Mouse (Mus musculus) brain, embryonic 18.5 days (tissue): ENCODE measurements at regions not wholly inside any gene's neighbourhood (a gene's known extent, or its start where the extent isn't known, plus 50 kb on each side); places are given as distances from the start of the nearest gene placed in this dataset.

ENCODE experiments used
- DNase-seq: peaks from one replicate; pipeline ENCODE4 v3.0.0-alpha.2; 2012; ENCODE audit warnings: low read depth, low spot score

- no peak for DNase-seq
Observed at GRCm38 (mm10) chr4:131272060-131272459, 327.9 kb downstream of the Matn1 start.

- DNase-seq, result no peak
Observed at GRCm38 (mm10) chr4:131293560-131293959, 349.4 kb downstream of the Matn1 start.

GRCm38 (mm10) chr4:131298011-131298674 lies 354.0 kb downstream of the Matn1 start:
- no peak for DNase-seq

GRCm38 (mm10) chr4:131303936-131304335 lies 359.8 kb downstream of the Matn1 start:
- DNase-seq, result no peak

- DNase-seq, result no peak
Observed at GRCm38 (mm10) chr4:131304361-131304777, 360.2 kb downstream of the Matn1 start.

GRCm38 (mm10) chr4:131314231-131314630 lies 370.0 kb downstream of the Matn1 start:
- no peak for DNase-seq

GRCm38 (mm10) chr4:131316041-131316440 lies 371.9 kb downstream of the Matn1 start:
- no peak for DNase-seq

GRCm38 (mm10) chr4:131322323-131322722 lies 378.1 kb downstream of the Matn1 start:
- DNase-seq, result no peak

GRCm38 (mm10) chr4:131324486-131324885 lies 380.3 kb downstream of the Matn1 start:
- DNase-seq, result no peak

GRCm38 (mm10) chr4:131325200-131325599 lies 381.0 kb downstream of the Matn1 start:
- DNase-seq, result peak; percentile 57

GRCm38 (mm10) chr4:131325609-131326008 lies 381.4 kb downstream of the Matn1 start:
- no peak for DNase-seq

- DNase-seq, result no peak
Observed at GRCm38 (mm10) chr4:131329398-131329797, 385.2 kb downstream of the Matn1 start.

GRCm38 (mm10) chr4:131331646-131332045 lies 387.5 kb downstream of the Matn1 start:
- no peak for DNase-seq

- no peak for DNase-seq
Observed at GRCm38 (mm10) chr4:131336801-131337200, 392.6 kb downstream of the Matn1 start.

GRCm38 (mm10) chr4:131340993-131341695 lies 397.0 kb downstream of the Matn1 start:
- DNase-seq, result no peak

GRCm38 (mm10) chr4:131346727-131347126 lies 402.5 kb downstream of the Matn1 start:
- DNase-seq, result no peak

- no peak for DNase-seq
Observed at GRCm38 (mm10) chr4:131350268-131350667, 406.1 kb downstream of the Matn1 start.

- no peak for DNase-seq
Observed at GRCm38 (mm10) chr4:131354908-131355307, 410.7 kb downstream of the Matn1 start.

- no peak for DNase-seq
Observed at GRCm38 (mm10) chr4:131355526-131355991, 411.4 kb downstream of the Matn1 start.

- peak; percentile 34 for DNase-seq
Observed at GRCm38 (mm10) chr4:131356316-131356715, 412.1 kb downstream of the Matn1 start.

GRCm38 (mm10) chr4:131363030-131363429 lies 418.8 kb downstream of the Matn1 start:
- DNase-seq, result no peak

GRCm38 (mm10) chr4:131364671-131365252 lies 420.6 kb downstream of the Matn1 start:
- no peak for DNase-seq

GRCm38 (mm10) chr4:131366006-131366405 lies 421.8 kb downstream of the Matn1 start:
- DNase-seq, result no peak
